Mouse (Mus musculus): ENCODE data around the gene B3gnt3.

GRCm38 (mm10) chr8:71728826-71729620 lies 27.4 kb upstream of the B3gnt3 start:
- no peak for TF ChIP-seq TCF12 (IDR thresholded peaks at IDR 0.05; ENCODE audit: low read depth, low read length)
- no peak for TF ChIP-seq ELF1 (IDR thresholded peaks at IDR 0.05; ENCODE audit: low read depth, low read length)
- TF ChIP-seq ZKSCAN1 (IDR thresholded peaks at IDR 0.05; ENCODE audit: low read depth, low read length), result no peak
- TF ChIP-seq CTCF (IDR thresholded peaks at IDR 0.05 in 2 of 3, conservative IDR thresholded peaks at IDR 0.05 in 1 of 3; ENCODE audit: control insufficient read depth in 1 of 3, insufficient read depth in 1 of 3, low read depth in 2 of 3, low read length in 3 of 3, poor library complexity in 1 of 3, severe bottlenecking in 1 of 3), result no peak
